Mouse (Mus musculus): ENCODE data around the gene Plekhg2.
A peak's percentile ranks its signal among the peaks of the same experiment; 100 is the strongest.

Plekhg2 gene

DNA sequence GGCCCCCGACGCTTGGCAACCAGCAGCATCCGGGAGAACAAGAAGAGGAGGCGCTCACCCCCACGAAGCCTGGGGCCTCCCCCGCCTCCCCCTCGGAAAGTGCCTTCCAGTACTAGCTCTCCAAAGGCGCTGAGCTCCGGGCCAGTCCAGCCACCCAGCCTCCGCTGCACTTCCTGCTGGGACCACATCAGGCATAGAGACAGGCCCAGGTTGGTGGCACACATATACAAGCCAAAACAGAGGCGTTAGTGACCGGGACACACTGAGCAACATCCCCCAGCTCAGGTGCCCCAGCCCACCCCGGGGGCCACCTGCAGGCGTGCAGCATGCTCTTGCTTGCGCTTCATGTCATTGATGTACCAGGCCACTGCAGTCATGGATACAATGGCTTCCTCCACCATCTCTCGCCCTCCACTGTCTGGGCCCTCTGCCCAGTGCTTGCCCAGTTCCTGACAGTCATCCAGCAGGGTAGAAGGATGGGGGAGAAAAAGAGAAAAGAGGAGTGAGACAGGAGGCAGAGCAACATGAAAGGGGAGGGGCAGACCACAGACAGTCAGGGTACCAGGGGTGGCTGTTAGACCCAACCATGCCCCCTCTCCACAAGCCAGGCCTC is 4.6 kb downstream of the Plekhg2 start:
- no peak for DNase-seq

DNA sequence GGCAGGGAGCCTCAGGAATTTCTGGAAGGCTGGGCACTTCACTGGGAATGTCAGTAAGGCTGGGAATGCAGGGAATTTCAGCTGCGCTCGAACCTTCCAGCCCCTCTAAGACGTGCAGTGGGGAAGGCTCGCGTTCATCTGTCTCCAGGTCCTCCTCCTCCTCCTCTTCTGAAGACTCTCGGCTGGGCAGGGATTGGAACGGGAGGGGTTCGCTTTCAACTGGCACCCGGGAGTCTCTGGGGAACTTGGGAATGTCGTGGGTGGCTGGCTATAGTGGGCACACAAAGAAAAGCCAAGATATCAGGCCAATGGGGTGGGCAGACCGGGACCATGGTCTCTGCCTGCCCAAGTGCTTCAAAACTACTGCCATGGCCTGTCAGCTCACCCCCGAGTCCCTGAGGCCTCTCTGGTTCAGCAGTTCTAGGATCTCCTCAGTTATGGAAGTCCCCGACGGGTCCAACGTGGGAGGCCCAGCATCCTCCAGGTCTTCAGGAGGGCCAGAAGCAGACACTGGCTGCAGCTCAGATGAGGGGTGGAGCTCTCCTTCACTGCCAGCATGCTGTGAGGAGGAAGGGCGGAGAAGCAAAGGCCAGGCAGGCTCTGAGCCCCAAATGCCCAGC is 9.8 kb downstream of the Plekhg2 start:
- DNase-seq, result no peak

DNA sequence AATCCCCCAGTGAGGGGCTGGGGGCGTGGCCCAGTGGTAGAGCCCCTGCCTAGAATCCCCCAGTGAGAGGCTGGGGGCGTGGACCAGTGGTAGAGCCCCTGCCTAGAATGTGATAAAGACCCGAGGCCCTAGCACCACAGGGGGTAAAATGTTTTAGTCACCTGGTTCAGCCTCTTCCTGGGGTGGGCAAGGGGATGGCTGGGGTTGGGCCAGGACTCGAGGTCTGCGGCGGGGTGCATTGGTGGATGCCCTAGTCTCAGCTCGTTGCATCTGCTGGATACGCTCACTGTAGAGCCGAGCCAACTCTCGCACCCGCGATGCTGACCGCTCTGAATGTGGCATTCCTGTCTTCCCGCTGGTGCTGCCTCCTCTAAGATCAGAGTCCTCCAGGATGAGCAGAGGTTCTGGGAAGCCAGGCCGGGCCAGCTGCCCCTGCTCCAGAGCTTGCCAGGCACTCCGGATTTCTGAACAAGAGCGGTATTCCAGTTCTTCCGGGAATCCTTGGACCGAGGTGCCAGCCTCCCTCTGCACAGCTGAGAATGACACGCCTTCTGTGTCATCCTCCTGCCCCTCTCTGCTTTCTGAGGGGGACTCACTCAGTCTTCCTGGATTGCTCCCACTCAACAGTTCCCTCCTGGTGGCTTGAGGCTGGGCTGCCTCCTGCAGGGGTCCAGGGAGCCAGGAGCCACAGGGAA is 10.6 kb downstream of the Plekhg2 start:
- no peak for DNase-seq

DNA sequence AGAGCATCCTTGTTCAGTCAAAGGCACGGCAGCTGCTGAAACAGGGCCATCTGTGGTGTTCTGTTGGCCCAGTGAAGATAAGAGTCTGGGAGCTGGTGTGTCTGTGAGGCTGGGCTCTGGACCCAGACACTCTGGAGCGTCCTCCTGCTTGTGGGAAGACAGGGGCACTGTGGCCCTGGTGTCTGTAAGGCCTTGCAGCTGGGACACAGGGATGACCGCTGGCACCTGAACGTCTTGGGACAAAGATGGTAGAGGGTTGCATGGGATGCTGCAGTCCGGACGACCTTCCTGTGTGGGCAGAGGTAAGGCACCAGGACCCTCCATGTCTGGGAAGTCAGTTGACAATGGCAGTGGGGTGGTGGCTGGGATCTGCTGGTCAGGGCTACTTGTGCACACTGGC is 12.1 kb downstream of the Plekhg2 start:
- DNase-seq, result no peak

DNA sequence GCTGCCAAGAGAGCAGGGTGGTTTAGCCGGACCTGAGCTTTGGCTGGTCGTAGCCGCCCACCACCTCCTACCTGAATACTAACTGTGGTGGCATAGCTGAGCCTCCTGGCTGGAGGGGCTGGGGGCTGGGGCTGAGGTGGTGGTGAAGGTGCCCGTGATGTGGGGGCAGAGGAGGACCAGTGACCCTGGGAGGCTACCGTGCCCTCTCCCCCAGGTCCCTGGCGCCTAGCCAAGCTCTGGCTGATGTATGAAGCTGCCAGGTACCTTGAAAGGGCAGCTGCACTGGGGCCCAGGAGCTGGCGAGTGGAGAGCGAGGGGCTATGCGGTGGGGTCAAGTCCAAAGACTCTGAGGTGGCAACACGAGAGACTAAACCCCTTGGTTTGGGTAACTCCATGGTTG is 12.5 kb downstream of the Plekhg2 start:
- DNase-seq, result no peak

DNA sequence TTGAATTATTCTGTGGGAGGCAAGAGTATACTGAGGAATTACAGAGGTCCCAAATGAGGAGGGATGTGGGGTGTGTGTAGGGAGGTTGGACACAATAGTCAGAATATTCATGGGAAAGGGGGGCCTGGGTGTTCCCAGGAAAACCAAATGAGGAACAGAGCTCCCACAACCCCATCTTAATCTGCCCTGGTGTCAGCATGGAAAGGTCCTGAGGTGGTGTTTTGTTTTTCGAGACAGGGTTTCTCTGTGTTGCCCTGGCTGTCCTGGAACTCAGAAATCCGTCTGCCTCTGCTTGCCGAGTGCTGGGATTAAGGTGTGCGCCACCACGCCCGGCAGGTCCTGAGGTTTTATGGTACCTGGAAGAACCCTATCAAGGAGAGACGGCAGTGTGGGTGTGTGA is 14.0 kb downstream of the Plekhg2 start:
- no peak for DNase-seq

DNA sequence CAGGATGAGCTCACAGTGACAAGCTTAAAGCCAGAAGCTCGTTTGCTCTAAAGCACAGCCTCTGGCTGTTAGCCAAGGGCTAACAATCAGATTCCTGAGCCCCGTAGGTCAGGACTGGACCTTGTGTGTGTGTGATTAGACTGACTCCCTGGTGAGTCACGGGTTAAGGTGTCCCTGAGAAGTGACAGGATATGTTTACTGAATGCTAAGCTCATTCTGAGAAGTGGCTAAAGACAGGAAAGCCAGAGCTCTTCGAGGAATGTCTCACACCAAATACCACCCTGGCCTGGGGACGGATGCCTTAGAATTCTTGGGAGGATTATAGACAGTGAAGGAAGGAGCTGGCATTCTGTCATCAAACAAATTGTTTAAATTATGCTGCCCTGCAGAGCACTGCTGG is 14.4 kb downstream of the Plekhg2 start:
- DNase-seq, result no peak

DNA sequence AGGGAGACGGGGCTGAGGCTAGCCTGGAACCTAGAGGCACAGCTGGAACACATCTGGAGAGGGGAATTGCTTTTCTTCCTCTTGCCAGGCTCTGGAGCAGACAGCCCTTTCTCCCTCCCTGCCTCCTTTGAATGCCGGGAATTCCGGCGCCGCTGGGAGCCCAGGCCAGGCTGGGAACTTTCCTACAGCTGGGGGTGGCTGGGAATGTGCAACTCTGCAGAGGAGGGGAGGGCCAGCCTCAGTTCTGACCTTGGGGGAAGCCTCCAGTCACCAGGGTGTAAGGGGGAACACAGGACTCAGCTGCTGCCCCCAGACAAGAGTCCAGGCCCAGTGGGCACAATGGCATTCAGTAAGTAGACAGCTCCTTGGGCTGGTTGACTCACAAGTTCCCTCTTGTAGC is 15.4 kb downstream of the Plekhg2 start:
- no peak for DNase-seq

DNA sequence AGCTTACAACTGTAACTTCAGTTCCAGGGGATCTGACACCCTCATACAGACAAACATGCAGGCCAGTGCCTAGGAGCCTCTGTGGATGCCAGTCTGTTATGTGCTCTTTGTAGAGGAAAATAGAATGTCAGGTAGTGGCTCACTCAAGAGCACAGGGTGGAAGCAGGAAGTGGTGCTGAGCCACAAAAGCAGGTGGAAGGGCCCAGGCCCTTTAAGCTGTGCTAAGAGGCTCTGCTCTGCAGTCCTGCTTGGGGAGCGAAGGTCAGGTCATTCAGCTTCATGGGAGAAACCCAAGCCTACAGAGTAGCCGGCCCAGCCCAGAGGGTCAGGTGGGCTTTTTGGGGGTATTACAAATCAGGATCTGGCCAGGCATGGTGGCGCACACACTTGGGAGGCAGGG is 17.2 kb downstream of the Plekhg2 start:
- DNase-seq, result no peak

DNA sequence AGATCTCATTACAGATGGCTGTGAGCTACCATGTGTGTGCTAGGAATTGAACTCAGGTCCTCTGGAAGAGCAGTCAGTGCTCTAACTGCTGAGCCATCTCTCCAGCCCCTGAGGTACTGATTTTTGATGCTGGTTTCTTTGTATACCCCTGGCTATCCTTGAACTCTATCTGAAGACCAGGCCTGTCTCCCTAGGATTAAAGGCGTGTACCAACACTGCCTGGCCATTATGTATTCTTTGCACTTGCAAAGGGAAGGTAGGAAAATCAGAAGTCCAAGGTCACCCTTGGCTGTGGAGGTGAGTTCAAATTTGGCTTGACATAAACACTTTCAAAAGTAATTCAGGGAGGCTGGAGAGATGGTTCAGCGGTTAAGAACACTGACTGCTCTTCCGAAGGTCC is 17.8 kb downstream of the Plekhg2 start:
- no peak for DNase-seq

DNA sequence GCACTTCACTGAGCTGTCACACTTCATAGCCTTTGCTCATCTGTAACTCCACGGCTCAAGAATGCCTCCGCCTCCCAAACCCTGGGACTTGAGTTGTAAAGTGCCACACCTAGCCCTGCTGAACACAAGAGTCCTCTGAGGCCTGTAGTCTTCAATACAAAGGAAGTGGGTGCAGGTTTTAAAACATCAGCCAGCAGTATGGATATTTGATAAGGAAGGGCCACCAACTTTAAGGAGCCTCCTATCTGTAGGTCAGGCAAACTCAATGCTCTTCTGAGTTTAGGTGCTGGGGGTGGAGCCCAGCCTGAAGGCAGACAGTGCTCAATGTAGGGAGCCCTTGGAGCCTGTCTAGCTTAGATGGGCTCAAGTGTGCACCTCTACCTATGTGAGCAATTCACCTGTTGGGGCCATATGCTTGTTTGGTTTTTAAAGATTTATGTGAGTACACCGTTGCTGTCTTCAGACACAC is 18.3 kb downstream of the Plekhg2 start:
- DNase-seq, result no peak

DNA sequence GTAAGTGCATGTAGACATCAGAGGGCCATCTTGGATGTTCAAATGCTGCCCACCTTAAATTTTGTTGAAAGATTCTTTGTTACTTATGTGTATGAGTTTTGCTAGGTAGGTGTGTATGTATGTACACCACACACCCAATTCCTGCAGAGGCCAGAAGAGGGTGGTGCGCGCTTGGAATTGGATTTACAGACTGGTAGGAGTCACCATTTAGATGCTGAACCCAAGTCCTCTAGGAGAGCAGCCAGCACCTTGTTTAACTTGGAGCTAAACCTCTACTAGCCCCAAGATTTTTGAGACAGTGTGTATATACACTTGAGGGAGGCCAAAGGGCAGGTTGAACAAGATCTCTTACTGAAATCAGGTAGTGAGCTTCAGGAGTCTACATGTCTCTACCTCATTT is 19.1 kb downstream of the Plekhg2 start:
- DNase-seq, result no peak

DNA sequence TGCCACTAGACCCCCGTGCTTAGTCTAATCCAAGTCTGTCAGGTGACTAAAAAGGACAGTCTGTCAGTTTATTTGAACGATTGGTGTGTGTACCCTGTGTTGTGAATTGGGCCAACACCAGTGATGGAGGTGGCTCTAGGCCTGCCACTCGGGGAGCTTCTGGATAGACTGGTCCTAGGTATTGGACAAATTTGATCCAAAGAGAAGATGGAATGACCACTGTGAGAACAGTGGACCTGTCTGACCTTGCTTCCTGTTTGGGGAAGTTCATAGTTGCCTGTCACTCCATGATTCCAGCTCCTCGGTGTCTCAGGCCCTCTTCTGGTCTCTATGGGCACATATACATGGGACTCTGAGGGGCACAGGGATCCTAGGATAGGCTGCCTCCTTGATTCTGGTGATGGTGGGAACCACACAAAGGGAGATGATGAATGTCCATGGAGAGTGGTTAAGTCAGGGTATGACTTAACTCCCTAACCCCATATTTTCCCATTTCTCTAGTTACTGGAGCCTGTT is 20.7 kb downstream of the Plekhg2 start:
- no peak for DNase-seq

DNA sequence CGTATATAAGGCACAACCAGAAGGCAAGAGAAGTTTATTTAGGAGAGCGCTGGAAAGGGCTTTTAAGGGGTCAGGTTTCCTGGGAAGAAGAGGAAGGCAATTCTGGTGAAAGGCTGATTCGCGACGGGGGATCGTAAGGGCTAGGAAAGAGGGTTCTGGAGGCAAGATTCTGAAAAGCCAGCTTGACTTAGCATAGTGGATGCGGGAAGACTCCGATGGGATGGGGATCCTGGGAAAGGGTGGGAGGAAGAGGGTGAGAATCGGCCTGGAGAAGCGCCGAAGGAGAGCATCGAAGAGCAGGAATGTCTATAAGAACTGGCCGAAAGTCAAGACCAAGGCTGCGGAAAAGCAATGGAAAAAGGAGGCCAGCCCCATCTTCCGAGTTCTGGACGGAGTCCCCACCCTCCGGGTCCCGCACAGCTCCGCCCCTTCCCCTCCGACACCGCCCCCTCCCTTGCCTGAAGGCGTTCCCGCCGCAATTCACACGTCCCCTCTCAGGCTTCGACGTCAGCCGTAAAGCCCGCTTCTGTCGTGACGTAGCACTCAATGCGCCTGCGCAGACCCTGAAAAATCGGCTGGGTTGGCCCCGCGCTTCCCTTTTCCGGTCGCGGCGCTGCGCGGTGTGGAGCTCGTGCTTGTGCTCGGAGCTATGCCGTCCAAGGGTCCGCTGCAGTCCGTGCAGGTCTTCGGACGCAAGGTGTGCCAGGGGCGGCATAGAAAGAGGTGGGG is 22.1 kb downstream of the Plekhg2 start, which contains the start of gene Rps16:
Gene Rps16 (plus strand): TSS at position 498 of the 729 bp plus-strand sequence.
- peak; percentile 99 for DNase-seq

DNA sequence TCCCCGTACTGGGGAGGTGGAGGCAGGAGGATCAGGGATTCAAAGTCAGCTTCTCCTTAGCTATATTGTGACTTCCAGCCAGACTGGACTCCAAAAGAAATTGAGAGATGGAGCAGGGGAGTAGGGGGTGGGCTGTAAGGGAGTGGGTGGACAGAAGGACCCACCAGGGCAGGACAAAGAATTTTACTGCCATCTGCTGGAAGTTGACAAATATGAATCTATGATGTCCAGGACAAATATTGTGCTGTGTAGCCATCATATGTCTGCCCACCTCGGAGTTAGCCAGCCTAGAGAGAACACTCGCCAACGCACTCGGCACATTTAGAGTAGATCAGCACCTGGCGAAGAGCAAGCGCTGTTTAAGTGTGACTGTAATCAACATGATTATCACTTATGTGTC is 23.8 kb downstream of the Plekhg2 start:
- DNase-seq, result no peak

DNA sequence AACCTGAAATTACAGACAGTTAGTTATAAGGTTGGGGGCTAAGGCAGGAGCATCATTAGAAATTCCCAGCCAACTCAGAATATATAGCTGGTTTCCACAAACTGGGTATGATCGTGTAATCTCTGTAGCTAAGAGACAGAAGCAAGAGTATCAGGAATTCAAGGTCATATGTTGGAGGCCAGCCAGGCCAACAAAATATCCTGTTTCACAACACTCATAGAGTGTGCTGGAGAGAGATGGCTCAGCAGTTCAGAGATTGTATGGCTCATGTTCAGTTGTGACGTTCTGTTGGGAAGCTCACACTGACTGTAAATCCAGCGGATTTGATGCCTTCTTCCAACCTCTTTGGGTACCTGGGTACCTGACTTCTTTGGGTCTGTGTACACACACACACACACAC is 24.7 kb downstream of the Plekhg2 start:
- DNase-seq, result no peak

DNA sequence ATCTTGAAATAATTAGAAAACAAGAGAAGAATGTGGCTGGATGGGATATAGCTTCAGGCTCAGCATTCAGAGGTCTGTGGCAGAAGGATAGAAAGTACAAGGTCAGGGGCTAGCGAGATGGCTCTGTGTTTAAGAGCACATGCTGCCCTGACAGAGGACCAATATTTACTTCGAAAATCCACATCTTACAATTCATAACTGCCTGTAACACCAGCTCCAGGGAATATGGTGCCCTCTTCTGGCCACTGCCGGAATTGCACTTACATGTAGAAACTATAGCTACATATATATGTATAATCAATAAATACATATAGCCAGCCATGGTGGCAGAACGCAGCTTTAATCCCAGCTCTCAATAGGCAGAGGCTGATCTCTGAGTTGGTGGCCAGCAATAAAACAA is 27.8 kb downstream of the Plekhg2 start:
- peak; percentile 87 for DNase-seq

DNA sequence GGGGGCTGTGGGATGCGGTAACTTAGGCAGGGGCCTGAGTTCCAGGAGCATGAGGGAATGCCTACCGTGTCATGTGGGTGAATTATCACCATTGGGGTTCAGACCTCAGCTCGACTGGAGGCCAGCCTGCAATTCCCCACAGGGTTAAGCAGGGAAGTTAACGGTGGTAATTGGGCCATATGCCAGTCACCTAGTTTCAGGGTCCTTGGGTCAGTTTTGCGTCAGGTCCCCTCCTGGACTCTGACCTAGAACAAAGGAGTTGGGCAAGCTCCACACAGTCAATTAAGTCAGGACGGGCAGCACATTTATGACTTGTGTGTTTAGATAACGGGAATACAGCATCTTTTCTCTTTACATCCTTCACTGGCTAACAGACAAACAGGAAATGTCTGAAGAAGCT is 31.0 kb downstream of the Plekhg2 start:
- DNase-seq, result no peak

DNA sequence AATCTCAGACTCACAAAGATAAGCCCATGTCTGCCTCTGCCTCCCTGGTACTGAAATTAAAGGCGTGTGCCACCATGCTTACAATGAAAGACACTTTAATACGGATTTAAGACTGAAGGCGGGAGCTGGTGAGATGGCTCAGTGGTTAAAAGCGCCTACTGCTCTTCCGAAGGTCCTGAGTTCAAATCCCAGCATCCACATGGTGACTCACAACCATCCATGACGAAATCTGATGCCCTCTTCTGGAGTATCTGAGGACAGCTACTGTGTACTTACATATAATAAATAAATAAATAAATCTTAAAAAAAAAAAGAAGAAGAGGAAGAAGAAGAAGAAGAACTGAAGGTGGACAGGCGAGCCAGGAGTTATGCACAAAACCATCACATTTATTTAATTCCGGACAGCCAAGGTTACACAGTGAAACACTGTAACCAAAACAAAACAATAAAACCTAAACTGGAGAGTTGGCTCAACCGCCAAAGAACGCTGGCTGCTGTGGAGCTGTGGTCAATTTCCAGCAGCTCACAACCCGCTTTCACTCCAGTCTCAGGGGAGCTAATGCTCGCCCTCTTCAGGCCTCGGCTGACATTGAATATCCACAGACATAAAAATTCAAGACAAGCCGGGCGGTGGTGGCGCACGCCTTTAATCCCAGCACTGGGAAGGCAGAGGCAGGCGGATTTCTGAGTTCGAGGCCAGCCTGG is 33.0 kb downstream of the Plekhg2 start:
- DNase-seq, result peak; percentile 64

DNA sequence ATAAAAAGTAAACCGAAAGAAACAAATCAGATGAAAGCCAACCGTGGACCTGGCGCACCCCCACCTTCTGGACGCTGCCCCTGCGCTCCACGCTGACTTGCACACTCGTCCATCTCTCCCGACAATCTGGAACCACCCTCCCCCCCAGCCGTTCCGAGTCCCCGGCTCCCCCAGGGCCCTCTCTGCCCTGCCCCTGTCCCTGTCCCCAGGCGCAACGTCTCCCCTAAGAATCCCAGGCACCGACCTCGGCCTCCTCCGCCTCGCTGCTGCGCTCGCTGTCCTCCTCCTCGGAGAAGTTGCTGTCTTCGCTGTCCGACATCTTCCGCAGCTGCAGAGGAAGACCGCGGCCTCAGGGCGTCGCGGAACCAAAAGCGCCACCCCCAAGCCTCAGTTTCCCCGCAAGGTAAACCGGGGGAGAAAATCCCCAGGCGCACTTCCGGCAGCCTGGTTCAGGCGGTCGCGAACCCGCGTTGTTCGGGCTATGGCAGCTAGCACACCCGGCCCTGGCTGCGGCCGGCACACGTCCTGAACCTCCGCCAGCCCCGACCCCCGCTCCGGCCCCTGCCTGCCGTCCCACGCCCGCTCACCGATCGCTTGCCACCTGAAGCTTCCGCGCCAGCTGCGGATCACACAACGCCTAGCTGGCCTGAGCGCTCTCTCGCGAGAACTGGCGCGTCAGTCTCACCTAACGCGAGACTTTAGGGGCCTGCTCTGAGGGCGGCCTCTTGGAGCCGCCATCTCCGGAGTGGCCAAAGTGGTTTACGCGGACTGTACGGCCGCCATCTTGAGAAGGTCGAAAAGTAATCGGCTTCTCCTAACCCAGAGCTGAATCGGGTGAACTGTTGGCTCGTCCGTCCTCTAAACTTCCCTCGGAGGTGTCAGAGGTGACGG is 34.0 kb downstream of the Plekhg2 start, which contains the start of gene Supt5:
Gene Supt5 (minus strand): TSS at position 639 of the 891 bp plus-strand sequence.
- peak; percentile 98 for DNase-seq

DNA sequence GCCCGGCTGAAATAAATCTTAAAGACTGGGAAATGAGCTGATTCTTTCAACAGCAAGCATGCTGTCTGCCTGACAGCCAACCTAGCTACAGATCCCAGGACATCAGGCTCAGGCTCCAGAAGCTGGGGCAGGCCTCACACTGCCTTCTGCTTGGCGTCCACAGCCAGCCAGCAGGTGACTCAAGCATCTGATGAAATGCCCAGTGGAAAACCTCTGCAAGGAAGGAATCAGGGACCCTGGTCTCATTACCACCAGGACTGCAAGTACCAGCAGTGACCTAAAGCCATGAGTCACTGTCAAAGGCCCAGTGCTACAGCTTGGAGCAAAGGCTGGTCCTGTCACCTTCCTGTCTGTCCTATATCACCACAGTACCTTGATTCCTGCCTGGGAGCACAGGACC is 36.9 kb downstream of the Plekhg2 start:
- no peak for DNase-seq

DNA sequence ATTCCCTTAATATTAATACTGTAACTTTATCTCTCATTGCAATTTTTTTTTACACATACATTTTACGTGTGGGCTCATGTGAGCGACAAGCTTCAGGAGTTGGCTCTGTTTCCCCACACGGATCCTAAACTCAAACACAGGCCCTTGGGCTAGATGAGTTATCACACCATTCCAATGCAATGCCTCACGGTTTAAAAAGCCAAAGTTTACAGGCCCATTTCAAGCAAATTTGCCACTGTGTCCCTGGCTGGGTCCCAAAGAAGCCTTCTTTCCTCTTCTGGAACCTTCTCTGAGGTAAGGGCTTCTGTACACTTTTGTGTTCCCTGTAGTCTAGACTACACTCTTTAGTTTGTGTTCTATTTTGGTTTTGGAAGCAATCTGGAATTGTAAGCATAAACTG is 37.9 kb downstream of the Plekhg2 start:
- DNase-seq, result no peak
